Mouse (Mus musculus): ENCODE data around the gene Trim44.

The Trim44 gene

DNA sequence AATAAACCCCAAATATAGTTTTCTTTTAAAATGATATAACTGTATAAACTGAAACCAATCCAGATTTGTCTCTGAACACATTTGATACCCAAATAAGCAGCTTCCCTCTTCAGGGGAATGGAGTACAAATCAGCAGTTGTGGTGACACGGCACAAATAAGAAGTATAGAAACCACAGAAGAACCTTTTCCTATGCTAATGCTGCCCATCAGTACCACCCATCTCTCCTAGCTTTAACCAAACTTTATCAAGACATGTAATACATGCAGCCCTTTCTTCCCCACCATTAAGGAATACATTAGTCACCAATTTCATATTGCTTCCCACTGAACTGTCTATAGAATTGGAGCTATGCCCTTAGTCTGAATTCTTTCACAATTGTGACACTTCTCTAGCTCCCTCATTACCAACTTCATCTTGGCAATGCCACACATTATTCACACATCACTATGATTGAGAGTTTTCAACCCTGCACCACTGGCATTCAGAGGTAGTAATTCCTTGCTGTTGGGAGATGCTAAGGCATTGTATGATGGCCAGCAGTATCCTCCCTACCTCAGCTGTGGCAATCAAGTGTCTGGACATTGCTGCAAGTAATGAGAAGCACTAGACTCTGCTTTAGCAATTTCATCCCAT is 44.6 kb downstream of the Trim44 start:
- no peak for DNase-seq

DNA sequence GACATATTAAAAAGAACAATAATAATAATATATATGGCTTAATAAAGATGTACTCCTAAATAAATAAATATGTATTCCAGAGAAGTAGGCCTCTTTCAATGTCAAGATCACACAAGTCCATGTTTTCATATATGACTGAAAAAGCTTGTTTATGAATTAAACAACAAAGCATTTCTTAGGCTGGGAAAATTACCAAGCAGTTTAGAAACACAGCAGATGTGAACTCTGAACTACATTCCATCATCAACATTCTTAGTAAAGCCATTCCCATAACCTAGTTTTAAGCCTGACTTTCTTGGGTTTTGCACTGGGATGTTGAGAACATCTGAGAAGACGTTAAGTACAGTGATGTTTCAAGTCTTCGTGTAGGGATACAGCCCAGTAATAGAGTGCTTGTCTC is 45.4 kb downstream of the Trim44 start:
- no peak for DNase-seq

DNA sequence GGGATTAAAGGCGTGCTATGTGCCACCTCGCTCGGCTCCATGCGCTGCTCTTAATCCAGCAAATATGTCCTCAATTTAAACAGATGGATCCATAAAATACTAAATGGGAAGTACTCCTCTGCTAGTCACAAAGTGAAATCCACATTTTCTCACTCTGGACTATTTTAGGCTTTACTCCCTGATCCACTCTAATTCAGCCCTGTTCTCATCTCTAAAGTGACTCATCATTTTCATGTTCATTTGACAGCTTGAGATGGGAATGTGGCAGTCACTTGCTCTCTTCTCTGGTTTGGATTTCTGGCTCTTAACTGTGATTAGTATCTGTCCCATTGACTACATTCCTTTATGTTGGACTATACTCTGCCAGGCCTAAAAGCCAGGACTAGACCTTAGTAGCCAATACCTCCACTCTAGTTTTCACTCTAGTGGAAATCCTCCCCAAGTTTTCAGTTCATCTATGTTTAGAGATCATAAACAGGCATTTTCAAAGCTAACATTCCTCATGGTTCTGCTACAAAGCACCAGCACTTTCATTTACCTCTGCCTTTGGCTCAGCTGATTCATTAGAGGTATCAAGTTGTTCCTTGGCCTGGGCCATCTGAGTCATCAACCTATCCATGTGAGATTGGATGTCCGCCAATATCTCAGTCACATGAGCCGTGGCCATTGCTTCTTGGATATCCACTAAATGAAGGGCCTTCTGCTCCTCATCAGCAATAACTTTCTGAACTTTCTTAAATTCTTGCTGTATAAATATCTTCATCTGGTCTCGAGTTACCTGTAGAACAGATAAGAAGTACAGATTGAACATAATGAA is 50.5 kb downstream of the Trim44 start:
- DNase-seq, result peak; percentile 24

DNA sequence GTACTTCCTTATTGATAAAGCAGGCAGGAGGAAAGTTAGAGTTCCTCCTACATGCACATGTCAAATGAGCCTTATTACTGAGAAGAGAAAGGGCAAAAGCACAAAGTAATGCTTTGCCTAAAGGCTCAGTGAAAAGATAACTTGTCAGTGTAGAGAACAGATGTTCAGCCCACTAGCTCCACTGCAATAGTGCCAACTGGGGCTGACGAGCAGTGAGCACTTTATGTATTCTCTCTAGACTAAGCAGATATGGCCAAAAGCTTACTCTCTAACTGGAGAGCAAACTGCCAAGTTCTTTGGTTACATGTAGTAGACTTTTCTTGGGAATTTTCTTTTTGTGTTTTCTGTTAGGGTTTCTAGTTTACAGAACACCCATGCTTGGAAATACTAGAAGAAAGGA is 53.6 kb downstream of the Trim44 start:
- no peak for DNase-seq

DNA sequence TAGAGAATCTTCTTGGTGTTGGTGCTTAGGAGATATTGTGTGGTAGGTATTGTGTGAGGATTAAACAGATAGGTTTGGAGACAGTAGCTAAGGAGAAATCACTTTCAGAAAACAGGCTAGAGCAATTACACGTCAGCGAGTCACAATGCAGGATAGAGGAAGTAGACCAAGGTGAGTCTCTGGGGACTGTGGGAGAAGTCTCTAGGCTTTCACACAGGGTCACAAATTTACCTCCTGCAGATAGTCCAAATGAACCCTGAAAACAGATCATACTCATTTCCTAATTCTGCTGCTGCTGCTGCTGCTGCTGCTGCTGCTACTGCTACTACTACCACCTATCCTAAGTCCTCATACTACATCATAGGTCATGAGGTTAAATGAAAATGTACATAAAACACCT is 66.2 kb downstream of the Trim44 start:
- DNase-seq, result no peak

DNA sequence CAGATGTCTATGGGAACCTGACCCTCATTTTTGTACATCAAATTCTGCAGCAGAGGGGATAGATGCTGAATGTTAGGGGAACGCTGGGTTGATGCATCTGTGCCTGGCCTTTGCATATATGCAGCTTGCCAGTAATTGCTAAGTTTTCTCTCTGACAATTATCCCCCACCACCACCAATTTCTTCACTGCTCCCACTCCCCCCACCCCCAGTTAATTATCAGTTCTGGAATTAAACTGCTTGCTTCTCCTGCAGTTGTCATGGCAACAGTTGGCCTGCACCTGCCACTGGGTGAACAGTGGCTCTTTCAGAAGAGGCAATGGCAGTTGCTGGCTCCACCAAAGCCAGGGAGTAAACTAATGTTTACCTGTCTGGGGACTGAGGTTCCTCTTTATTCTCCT is 70.8 kb downstream of the Trim44 start:
- DNase-seq, result no peak

DNA sequence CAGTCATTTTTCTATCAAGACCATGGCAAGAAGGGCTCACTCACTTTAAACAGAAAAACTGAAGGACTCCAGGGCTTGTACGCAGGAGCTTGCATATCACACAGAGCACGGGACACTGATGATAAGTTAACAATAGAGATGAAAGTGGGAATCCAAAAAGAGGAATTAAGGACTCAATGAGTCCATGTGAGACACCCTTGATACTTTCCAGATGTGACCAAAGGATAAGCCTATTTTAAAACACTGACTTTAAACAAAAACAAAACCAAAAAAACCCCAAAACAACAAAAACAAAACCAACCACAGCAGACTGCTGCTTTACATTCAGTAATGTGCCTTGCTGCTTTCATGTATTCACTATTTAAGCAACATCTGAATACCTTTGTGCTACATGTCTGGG is 75.7 kb downstream of the Trim44 start:
- no peak for DNase-seq

DNA sequence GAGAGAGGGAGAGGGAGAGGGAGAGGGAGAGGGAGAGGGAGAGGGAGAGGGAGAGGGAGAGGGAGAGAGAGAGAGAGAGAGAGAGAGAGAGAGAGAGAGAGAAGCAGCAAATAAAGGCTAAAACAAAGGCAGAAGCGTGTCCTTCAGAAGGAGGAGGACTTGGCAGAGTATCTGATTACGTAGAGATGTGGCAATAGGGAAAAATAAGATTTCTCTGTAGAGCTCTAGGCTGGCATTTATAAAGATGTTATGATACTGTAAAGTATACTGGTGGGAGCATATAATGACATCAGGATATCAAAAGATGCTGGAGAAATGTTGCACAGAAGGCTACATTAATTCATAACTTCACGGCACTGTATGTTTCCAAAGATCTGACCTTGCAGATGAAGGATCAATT is 76.5 kb downstream of the Trim44 start:
- DNase-seq, result no peak

DNA sequence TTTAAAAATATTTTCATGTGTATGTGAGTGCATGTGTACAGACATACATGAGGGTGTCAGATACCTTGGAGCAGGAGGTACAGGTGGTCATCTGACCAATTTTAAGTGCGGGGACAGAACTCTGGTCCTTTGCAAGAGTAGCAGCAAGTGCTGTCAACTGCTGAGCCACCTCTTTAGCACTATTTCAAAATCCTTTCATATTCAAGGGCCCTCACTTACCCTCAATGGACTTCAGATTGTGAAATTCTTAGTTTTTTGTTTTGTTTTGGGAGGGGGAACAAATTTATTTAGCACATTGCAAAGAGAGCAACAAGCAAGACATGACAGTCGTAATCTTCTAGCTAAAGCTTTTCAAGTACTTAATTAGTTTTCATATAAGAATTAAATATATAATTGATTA is 81.7 kb downstream of the Trim44 start:
- no peak for DNase-seq

DNA sequence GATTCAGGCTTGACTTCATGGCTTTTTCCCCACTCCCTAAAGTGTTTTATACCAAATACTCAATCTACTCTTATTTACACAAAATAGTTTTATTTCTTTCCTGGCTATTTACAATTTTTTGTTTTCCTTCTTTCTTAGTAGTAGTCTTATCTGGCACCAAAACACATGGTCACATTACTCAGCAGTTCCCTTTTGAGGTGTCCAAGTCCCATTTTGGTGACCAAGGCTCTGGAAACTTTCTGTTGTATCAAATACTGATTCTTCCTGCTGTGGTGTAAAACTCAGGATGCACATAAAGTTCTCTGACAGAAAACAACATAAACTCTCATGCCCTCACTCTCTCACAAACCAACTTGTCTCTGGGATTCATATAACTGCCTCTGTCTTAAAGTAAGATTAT is 83.3 kb downstream of the Trim44 start:
- no peak for DNase-seq

DNA sequence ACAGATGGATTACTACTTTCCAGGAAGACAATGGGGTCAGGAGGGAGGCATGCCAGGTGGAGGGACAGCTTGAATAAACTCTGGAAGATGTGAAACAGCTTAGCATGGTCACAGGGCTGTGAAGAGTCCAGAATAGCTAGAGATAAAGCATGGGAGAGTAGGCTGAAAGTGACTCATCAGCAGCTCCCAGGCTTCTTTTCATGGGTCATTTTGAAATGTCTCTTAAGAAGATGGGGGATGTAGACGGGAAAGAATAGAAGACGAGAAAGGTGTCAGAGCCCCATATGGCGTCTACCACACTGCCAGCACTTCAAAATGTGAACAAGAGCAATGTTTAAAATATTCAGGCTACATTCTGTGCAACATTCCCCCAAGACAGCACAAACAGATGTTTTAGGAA is 91.1 kb downstream of the Trim44 start:
- DNase-seq, result peak; percentile 19

DNA sequence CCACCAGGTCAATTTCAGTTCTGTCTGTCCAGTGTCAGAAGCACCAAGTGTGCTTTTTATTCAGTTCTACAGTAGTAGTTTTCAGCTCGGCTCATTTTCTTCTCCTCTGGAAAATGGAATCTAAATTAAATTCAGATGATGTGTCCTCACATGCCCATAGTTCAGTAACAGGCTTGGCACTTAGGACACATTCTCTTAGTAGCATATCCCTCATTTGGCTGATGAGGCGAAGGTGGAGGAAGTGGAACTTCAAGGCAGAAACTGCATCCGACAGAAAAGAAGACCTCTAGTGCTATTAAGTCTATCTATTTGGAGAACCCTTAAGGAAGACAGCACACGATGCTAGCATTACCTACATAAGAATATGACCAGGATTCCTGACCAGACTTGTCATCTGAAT is 92.5 kb downstream of the Trim44 start:
- DNase-seq, result no peak

DNA sequence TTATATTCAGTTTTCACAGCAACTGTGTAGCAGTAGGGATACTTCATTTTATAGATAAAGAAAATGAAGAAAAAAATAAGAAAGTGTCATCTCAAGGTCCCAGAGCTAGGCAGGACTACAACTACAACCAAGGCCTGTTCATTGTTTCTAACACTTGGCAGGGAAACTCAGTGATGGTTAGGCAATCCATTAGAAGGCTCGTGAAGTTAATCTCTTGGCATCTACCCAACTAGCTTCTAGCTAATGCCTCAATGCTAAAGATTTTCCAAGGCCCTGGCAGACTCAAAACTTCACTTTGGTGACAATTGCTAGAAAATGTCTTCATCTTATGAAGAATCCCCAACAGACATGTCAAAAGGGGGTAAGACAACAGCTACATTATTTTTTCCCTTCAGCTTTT is 93.0 kb downstream of the Trim44 start:
- no peak for DNase-seq

DNA sequence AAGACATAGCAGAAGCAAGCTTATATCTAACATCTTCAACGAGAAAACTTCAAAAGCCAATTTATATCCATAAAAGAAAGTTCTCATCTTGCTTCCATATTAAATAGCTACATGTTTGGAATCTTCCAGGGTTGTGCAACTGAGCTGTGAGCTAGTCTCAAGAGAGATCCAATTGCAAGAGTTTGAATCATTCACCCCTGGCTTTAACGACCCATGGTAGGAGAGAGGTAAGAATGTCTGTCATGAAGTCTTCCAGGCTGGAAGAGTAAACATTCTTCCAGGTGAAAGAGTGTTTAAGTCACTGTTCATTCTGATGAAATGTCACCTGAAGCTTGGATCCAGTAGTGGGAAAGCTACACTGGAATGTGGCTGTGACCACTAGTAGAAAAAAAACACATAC is 93.6 kb downstream of the Trim44 start:
- DNase-seq, result no peak

DNA sequence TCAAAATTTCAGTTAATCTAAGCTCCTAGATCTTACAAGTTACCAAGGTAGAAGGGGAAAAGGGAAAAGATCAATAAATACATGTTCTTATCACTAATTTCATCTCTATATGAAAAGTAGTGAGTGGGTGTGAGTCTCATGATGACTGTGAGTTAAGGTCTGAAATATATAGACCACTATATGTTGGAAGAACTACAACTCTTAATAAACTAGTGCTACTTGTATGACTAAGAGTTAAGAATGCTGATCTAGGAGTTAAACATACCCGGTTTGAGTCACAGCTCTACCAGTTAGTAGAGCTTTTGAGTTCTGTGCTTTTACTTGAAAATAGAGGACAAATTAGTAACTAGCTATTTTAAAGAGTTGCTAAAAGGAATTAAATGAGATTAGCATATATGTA is 94.7 kb downstream of the Trim44 start:
- DNase-seq, result no peak

DNA sequence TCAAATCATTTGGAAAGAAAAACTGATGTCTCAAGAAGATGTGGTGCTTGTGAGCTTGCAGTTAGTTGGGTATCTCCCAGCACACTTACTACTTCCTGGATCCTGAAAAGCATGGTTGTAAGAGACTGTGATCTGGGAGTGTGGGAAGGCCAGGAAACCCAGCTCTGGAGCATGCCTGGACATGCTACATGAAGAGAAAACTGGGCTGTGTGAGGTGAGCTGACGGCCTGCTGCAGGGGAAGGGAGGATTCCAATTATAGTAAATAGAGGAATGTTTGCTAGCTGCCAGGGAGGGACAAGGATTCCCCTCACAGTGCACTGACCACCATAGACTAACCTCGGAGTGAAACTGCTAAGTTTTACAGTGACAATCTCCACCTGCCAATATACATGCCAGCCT is 104.4 kb downstream of the Trim44 start:
- DNase-seq, result no peak

DNA sequence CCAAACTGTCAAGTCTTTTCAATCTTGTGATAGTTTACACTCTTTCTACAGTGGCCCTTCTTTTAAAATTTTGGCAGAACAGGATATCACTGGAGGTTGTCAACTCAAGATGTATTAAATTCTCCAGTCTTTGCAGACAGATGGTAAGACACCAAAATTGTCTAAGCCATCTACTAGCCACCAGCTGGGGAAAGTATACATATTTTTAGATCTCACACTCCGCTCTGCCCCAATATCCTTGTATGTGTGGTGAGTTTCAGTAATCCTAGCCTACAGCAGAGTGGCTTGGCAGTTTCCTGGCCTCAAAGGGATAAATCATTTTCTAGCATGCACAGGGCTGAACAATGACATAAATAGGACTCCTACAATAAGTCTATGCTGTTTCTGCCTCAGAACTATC is 105.1 kb downstream of the Trim44 start:
- no peak for DNase-seq

DNA sequence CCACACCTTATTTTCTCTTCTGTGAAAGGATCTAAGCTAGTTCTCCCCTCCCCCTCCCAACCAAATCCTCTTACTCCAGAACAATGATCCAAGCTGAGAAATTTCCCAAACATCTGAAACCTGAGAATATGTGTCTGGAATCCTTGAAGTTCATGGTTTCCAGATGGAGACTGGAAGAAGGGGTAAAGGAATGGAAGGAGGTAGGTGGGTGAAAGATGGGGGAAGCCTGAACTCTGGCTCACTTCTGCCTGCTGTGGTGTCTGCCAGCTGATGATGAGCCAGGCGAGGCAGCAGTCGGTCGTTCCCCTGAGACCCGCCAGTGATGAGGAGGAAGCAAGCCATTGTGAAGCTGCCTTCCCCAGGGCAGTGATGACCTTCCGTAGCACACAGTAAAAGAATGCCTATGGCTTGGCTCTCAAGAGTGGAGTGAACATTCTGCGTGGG is 112.8 kb downstream of the Trim44 start:
- no peak for DNase-seq

DNA sequence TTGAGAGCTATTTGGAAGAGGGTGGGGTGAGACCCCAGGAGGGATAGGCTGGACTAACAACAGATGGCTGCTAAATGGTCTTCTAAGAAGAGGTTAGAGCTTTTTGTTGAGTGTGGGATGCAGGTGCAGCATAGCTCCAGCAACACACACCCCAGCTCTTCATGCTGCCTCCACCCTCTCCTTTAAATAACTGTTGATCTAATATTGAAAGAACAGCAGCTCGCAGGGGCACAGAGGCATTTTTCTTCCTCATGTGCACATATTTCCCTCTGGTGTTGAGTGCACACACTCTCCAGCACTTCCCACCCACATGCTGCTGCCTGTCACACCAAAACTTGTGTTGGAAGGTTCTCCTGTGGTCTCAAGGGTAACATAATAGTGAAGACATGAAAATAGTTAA is 114.4 kb downstream of the Trim44 start:
- DNase-seq, result no peak

DNA sequence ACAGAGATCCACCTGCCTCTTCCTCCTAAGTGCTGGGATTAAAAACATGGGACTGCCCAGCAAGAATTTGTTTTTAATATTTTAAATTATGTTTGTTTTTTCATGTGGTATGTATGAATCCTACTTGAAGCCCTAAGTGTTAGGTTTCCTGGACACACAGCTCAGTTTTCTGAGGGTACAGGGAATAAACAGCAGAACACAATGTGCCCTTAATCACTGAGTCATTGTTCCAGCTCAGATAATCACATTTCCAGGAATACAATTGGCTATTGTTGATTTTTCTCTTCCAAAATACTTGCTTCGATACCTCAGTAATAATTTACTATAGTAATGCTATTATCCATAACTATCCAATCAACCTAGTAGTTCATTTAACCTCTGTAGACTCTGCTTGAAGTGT is 115.6 kb downstream of the Trim44 start:
- no peak for DNase-seq

DNA sequence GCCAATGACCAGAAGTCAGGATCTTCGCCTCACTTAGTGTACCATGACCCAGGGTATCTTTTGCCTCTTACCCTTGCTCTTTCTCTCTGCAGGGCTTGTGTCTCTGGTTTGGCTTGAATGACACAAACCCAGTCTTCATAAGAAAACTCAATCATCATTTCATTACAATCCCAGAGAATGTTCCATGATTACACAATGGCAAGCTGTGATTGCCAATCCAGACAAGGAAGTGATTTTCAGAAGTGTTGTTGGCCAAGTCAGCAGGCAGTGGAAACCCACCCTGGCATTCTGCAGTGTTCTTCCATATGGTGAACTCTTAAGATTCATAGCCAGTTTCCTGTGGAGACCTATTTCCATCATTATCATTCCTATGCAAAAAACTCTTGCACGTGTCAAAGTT is 116.1 kb downstream of the Trim44 start:
- DNase-seq, result no peak

DNA sequence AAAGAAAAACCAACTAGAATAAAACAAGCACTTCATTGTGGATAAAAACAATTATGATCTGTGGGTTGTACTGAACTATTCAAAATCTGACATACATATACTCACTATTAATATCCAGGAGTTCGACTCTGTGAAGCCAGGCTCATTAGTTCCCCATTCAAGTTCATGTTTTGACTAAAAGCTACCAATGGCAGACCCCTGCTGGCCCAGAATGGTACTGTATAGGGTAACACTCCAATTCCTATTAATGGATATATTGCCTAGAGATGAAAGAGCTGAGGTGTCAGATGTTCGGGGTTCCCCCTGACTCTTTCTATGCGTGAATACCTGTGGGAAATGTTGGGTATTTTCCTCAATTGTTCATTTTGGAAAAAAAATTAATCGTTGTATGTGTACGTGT is 117.6 kb downstream of the Trim44 start:
- DNase-seq, result peak; percentile 64

DNA sequence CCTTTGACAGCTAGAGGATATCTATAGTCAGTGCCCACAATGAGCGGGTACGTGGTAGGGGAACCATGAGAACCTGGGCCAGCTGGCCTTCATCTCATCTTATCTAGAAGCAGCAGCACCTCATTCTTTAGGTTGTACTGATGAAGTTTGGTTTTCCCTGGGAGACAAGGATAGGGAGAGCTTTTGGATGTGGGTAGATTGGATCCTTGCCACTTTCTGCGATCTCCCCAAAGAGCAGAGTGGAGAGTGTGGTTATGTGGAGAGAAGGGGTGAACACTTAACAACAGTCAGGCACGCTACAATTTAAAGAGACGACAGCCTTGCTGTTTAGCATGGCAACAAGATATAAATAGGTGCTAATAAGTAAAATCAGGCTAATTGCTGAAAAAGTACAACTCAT is 119.0 kb downstream of the Trim44 start:
- DNase-seq, result no peak

DNA sequence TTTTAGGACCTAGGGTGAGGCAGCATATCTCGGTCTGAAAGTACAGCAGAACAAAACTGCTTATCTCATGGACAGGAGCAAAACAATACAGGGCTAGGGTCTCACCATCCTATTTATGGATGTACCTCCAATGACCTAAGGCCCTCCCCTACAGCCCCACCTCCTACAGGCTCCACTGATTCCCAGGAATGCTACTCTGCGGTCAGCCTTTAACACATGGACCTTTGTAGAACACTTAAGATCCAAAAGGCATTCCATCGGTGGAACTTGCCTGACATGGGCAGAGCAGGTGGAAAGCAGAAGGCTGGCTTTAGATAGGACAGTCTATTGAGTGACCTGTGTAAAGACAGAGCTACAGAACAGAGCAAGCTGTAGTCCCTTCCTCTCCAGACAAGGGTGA is 120.3 kb downstream of the Trim44 start:
- DNase-seq, result no peak

DNA sequence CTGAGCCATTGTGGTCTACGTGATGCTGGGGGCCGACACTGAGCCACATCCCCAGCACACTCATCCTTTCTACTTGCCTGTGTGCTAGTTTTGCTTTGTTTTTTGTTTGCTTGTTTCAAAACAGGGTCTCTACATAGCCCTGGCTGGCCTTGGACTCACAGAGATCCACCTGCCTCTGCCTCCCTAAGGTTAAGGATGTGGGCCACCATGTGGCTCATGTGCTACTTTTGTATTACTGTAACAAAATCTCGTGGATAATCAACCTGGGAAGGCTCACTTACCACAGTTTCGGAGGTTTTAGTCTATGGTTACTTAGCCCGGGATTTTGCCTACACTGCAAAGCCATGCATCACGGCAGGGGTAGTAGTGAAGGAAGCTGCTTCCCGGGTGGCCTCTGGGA is 125.5 kb downstream of the Trim44 start:
- no peak for DNase-seq
